Mouse (Mus musculus) lung, postnatal 0 days (tissue): ENCODE results near the gene D430019H16Rik. TPM values are rescaled to one million over a fixed set of nuclear protein-coding genes. Genes with fewer than 3 reads are reported as not detected.

Source experiments
- ATAC-seq: fragments of 200-750 bp; cut with Nextera tagmentation; 2 replicates; pipeline ENCODE4 v1.8.0; 2017; ENCODE audit warnings: moderate library complexity
- DNase-seq: peaks from one replicate; pipeline ENCODE4 v3.0.0-alpha.2; 2016; ENCODE audit warnings: low spot score
- H3K27ac ChIP-seq: fragments of 300-500 bp; sonication (generic); 2 replicates; pipeline ENCODE4 v1.5.1; 2014; ENCODE audit warnings: antibody characterized with exemption, mild to moderate bottlenecking, low read length, mixed read lengths
- H3K27me3 ChIP-seq: fragments of 300-500 bp; sonication (generic); replicated peaks from 2 replicates; pipeline ENCODE4 v1.6.1; 2014; ENCODE audit warnings: low read length, mixed read lengths; ENCODE audit not compliant: insufficient read depth
- H3K36me3 ChIP-seq: fragments of 300-500 bp; sonication (generic); 2 replicates; pipeline ENCODE4 v1.6.1; 2014; ENCODE audit warnings: low read length, mixed read lengths; ENCODE audit not compliant: insufficient read depth
- H3K4me1 ChIP-seq: fragments of 300-500 bp; sonication (generic); 2 replicates; pipeline ENCODE4 v1.6.1; 2014; ENCODE audit warnings: antibody characterized with exemption, low read depth, low read length, mixed read lengths; ENCODE audit not compliant: insufficient read depth
- H3K4me2 ChIP-seq: fragments of 300-500 bp; sonication (generic); replicated peaks from 2 replicates; pipeline ENCODE4 v1.6.1; 2014; ENCODE audit warnings: low read depth, mild to moderate bottlenecking, low read length, moderate library complexity, mixed read lengths
- H3K4me3 ChIP-seq: fragments of 300-500 bp; sonication (generic); 2 replicates; pipeline ENCODE4 v1.5.1; 2014; ENCODE audit warnings: low read depth, low read length
- H3K9ac ChIP-seq: fragments of 300-500 bp; sonication (generic); replicated peaks from 2 replicates; pipeline ENCODE4 v1.6.1; 2014; ENCODE audit warnings: low read depth, mild to moderate bottlenecking
- H3K9me3 ChIP-seq: fragments of 300-500 bp; sonication (generic); 2 replicates; pipeline ENCODE4 v1.6.1; 2016; ENCODE audit warnings: low read length, mixed read lengths
- CTCF ChIP-seq: IDR thresholded peaks from 2 replicates; pipeline ENCODE4 v1.5.1; 2016; ENCODE audit warnings: antibody characterized with exemption, mild to moderate bottlenecking
- EP300 ChIP-seq: IDR thresholded peaks from 2 replicates; pipeline ENCODE4 v1.6.1; 2016; ENCODE audit warnings: antibody characterized with exemption, mild to moderate bottlenecking, control low read depth
- WGBS: fragments of 180-500 bp; shearing (Covaris S2); extraction: QIAGEN DNeasy Blood & Tissue Kit; methylation state at CpG from one replicate; pipeline ENCODE4 v1.1.7; 2014; 5-methylcytosine and 5-hydroxymethylcytosine counted together
- polyA plus RNA-seq: library from polyadenylated mRNA; unstranded; fragments of >200 nt; fragmentation: Nextera tagmentation; extraction: Ambion mirVana; gene quantifications from 2 replicates; pipeline ENCODE4 v1.2.1, GENCODE M21; 2015

Gene D430019H16Rik
- polyA plus RNA-seq, 1 experiment from 2014 or later = 0.54 TPM

DNA sequence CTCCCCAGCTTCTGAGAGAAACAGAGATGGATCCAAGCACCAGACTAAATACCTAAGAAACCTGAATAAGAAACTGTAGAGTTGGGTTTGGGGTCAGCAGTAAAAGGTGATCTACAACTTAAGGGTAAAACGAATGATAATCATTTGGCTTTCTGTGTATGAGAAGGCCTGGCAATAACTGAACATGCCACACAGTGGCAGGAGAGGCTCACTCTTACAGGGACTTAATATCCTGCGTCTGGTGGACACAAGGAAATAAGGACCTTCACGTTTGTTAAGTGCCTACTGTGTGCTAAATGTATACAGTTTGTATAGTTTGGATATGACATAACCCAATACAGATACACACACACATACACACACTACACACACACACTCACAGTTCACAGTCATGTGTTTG, 21.8 kb upstream of the D430019H16Rik start:
- no peaks in the 10 kb centered on the region for H3K27me3 ChIP-seq
- no peaks in the 10 kb centered on the region for H3K4me1 ChIP-seq
- H3K4me3 ChIP-seq = no peak overlapping the region
- no peaks in the 10 kb centered on the region for H3K9me3 ChIP-seq
- WGBS = 49% methylated on average over 3 of the region's 3 CpGs
- ATAC-seq (no peak), DNase-seq (peak; percentile 22)
- H3K4me2 ChIP-seq = no peak overlapping the region
- no peak overlapping the region for H3K27ac ChIP-seq
- no peak for TF ChIP-seq EP300
- TF ChIP-seq CTCF = peak; percentile 67
- H3K9ac ChIP-seq = no peak overlapping the region
- H3K36me3 ChIP-seq = no peaks in the 10 kb centered on the region

DNA sequence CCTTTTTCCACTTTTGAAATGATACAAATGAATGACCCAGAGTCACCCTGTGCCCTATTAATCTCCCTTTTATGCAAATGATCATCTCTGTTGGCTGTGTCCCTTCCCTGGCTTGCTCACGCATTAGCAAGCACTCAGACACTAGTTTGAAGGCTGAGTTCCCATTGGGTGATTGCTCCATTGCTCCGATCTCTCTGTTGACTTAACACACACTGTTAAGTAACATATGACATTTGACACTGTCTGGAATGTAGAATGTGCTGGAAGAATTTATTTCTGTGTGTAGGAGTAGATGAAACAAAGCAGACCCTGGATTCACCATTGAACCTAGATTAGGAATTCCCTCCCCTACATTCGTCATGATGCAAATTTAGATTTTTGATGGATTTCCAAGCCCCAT, 20.8 kb upstream of the D430019H16Rik start:
- Histone ChIP-seq H3K9ac (no peak overlapping the region), H3K4me3 (no peak overlapping the region), H3K4me1 (no peaks in the 10 kb centered on the region), H3K36me3 (no peaks in the 10 kb centered on the region), H3K4me2 (no peak overlapping the region), H3K27me3 (no peaks in the 10 kb centered on the region), H3K9me3 (no peaks in the 10 kb centered on the region), H3K27ac (no peak overlapping the region)
- ATAC-seq (peak; percentile 53), DNase-seq (peak; percentile 65)
- TF ChIP-seq EP300 (no peak), CTCF (no peak)
- 35% methylated on average over 3 of the region's 3 CpGs for WGBS

DNA sequence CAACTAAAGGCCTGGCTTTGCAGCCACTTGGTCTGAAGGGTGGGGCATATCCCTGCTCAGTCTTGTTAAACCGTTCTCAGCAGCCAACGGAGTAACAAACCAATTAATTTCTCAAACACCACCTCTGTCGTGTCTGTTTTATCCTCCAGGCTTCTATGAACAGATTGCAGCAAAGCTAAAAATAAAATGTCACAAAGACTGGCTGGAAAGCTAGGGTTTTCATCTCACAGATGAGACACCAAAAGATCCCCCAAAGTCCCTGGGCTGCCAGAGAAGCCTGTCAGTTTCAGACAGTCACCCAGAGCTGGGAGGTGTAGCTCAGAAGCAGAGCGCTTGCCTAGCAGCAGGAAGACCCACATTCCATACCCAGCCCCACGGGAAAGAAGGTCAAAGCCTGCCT, 15.4 kb upstream of the D430019H16Rik start:
- ATAC-seq = no peak
- Histone ChIP-seq H3K4me1 (no peaks in the 10 kb centered on the region), H3K4me3 (no peak overlapping the region), H3K27me3 (no peaks in the 10 kb centered on the region), H3K27ac (no peak overlapping the region), H3K9ac (no peak overlapping the region), H3K9me3 (no peaks in the 10 kb centered on the region), H3K4me2 (no peak overlapping the region), H3K36me3 (no peaks in the 10 kb centered on the region)
- TF ChIP-seq CTCF = no peak
- TF ChIP-seq EP300 = no peak
- 20% methylated on average over 5 of the region's 5 CpGs for WGBS
- peak; percentile 5 for DNase-seq

DNA sequence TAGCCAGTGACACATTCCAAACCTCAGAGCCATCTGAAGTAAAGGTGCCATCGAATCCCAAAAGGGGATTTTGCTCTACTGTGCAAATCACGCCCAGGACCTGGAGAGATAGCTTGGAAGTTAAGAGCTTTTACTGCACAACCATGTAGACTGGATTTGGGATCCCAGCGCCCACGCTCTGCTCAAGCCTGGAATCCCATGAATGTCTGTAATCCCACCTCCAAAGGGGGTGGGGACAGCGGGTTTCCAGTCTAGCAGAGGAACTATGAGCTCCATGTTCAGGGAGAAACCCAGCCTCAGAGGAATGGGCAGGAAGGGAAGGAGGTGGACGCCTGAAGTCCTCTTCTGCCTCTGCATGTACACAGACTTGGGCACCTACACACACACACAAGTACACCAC, 13.7 kb upstream of the D430019H16Rik start:
- WGBS = 59% methylated on average over 6 of the region's 6 CpGs
- H3K9me3 ChIP-seq = no peaks in the 10 kb centered on the region
- TF ChIP-seq EP300 (no peak), CTCF (no peak)
- no peak for ATAC-seq
- H3K36me3 ChIP-seq = no peaks in the 10 kb centered on the region
- no peak overlapping the region for H3K27ac ChIP-seq
- no peak overlapping the region for H3K4me2 ChIP-seq
- no peak for DNase-seq
- H3K4me3 ChIP-seq = no peak overlapping the region
- H3K9ac ChIP-seq = no peak overlapping the region
- H3K27me3 ChIP-seq = no peaks in the 10 kb centered on the region
- no peaks in the 10 kb centered on the region for H3K4me1 ChIP-seq

DNA sequence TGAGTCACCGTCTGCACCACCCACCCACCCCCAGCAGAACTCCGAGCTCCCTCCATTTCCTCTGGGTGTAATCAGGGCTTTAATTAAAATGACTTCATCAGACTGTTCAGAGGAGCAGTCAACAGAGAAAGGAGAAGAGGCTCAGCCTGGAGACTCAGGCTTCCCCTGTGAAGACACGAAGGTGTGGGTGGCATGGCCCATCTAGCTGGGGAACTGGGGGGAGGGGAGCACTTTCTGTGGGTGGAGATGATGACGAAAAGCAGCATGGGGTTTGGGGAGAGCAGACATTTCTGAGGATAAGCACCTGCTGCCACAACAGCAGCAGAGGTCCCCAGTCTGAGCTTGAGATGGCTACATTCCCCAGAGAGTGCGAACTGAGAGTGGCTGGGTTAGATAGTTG, 10.1 kb upstream of the D430019H16Rik start:
- H3K36me3 ChIP-seq = no peaks in the 10 kb centered on the region
- no peak overlapping the region for H3K27ac ChIP-seq
- H3K9ac ChIP-seq = no peak overlapping the region
- no peak for ATAC-seq
- TF ChIP-seq EP300 (no peak), CTCF (no peak)
- no peak for DNase-seq
- H3K9me3 ChIP-seq = no peaks in the 10 kb centered on the region
- no peaks in the 10 kb centered on the region for H3K27me3 ChIP-seq
- no peak overlapping the region for H3K4me3 ChIP-seq
- no peaks in the 10 kb centered on the region for H3K4me1 ChIP-seq
- WGBS = 62% methylated on average over 5 of the region's 5 CpGs
- H3K4me2 ChIP-seq = no peak overlapping the region

DNA sequence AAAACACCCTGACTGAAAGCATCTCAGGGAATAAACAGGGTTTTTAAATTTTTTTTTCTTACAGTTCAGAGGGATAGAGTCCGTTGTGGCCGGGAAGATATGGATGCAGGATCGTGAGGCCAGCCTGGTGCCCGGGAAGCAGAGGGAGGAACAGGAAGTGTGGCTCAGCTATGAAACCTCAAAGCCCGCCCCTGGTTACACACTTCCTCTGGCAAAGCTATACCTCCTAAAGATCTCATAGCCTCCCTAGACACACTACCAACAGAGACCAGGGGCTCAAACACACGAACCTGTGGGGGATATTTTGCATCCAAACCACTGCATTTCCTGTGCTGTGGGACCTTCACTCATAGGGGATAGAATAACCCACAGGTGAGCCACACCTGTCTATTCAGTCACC, 7.9 kb upstream of the D430019H16Rik start:
- DNase-seq = no peak
- H3K27me3 ChIP-seq = no peaks in the 10 kb centered on the region
- H3K27ac ChIP-seq = no peak overlapping the region

DNA sequence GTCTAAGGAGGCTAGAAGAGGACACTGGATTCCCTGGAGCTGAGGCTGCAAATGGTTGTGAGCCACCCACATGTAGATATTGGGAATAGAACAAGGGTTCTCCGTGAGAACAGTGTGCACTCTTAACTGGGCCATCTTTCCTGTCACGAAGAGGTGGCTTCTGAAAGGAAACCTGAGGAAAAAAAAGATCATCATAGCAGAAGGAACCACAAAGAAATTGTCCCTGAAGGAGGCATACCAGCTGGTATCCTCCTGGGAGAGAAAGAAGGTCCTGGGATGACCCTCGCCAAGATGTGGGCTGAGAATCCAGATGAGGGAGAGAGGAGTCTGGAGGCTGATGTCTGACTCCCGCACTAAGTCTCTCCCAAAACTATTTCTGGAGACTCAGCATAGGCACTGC, 4.4 kb upstream of the D430019H16Rik start:
- 71% methylated on average over 4 of the region's 4 CpGs for WGBS
- DNase-seq (no peak), ATAC-seq (no peak)
- Histone ChIP-seq H3K4me3 (no peak overlapping the region), H3K9me3 (no peaks in the 10 kb centered on the region), H3K4me1 (no peaks in the 10 kb centered on the region; the same call in 1 of the 2 replicates), H3K9ac (no peak overlapping the region), H3K36me3 (no peaks in the 10 kb centered on the region), H3K4me2 (no peak overlapping the region), H3K27ac (no peak overlapping the region), H3K27me3 (no peaks in the 10 kb centered on the region)
- TF ChIP-seq CTCF (no peak), EP300 (no peak)

More for the DNA sequence above, 7.9 kb upstream of the D430019H16Rik start:
- no peaks in the 10 kb centered on the region for H3K9me3 ChIP-seq
- H3K4me3 ChIP-seq = no peak overlapping the region
- no peaks in the 10 kb centered on the region for H3K36me3 ChIP-seq
- ATAC-seq = no peak
- H3K9ac ChIP-seq = no peak overlapping the region
- no peaks in the 10 kb centered on the region for H3K4me1 ChIP-seq
- 52% methylated on average over 6 of the region's 6 CpGs for WGBS
- no peak for TF ChIP-seq EP300
- TF ChIP-seq CTCF = no peak
- no peak overlapping the region for H3K4me2 ChIP-seq
